Mouse (Mus musculus): ENCODE data around the gene Ksr1.

Gene Ksr1

GRCm38 (mm10) chr11:79066191-79066530 is 80.0 kb downstream of the Ksr1 start:
- no peak for DNase-seq (ENCODE audit: low spot score in 2 of 2)

GRCm38 (mm10) chr11:79065463-79066190 is 80.6 kb downstream of the Ksr1 start:
- DNase-seq (ENCODE audit: low spot score in 2 of 2), result no peak

GRCm38 (mm10) chr11:79064311-79064710 is 81.9 kb downstream of the Ksr1 start:
- no peak for DNase-seq (ENCODE audit: low spot score in 2 of 2)

GRCm38 (mm10) chr11:79063616-79064015 is 82.6 kb downstream of the Ksr1 start:
- no peak for DNase-seq (ENCODE audit: low spot score in 2 of 2)

- no peak for DNase-seq (ENCODE audit: low spot score in 2 of 2)
Measured at GRCm38 (mm10) chr11:79062897-79063296, 83.3 kb downstream of the Ksr1 start.

- DNase-seq (ENCODE audit: low spot score in 2 of 2), result no peak
Measured at GRCm38 (mm10) chr11:79061839-79062238, 84.4 kb downstream of the Ksr1 start.

GRCm38 (mm10) chr11:79059850-79060249 is 86.4 kb downstream of the Ksr1 start:
- no peak for DNase-seq (ENCODE audit: low spot score in 2 of 2)

GRCm38 (mm10) chr11:79059062-79059461 is 87.1 kb downstream of the Ksr1 start:
- no peak for DNase-seq (ENCODE audit: low spot score in 2 of 2)

GRCm38 (mm10) chr11:79058610-79059009 is 87.6 kb downstream of the Ksr1 start:
- no peak for DNase-seq (ENCODE audit: low spot score in 2 of 2)

GRCm38 (mm10) chr11:79057809-79058208 is 88.4 kb downstream of the Ksr1 start:
- DNase-seq (ENCODE audit: low spot score in 2 of 2), result no peak

GRCm38 (mm10) chr11:79056891-79057290 is 89.3 kb downstream of the Ksr1 start:
- DNase-seq (ENCODE audit: low spot score in 2 of 2), result no peak

GRCm38 (mm10) chr11:79056027-79056426 is 90.2 kb downstream of the Ksr1 start:
- no peak for DNase-seq (ENCODE audit: low spot score in 2 of 2)

GRCm38 (mm10) chr11:79055161-79055560 is 91.0 kb downstream of the Ksr1 start:
- no peak for DNase-seq (ENCODE audit: low spot score in 2 of 2)

- DNase-seq (ENCODE audit: low spot score in 2 of 2), result no peak
Measured at GRCm38 (mm10) chr11:79054161-79055152, 91.8 kb downstream of the Ksr1 start.

- DNase-seq (ENCODE audit: low spot score in 2 of 2), result no peak
Measured at GRCm38 (mm10) chr11:79053437-79053836, 92.8 kb downstream of the Ksr1 start.

GRCm38 (mm10) chr11:79052769-79053168 is 93.4 kb downstream of the Ksr1 start:
- DNase-seq (ENCODE audit: low spot score in 2 of 2), result no peak

GRCm38 (mm10) chr11:79051522-79051921 is 94.7 kb downstream of the Ksr1 start:
- DNase-seq (ENCODE audit: low spot score in 2 of 2), result no peak

- DNase-seq (ENCODE audit: low spot score in 2 of 2), result no peak
Measured at GRCm38 (mm10) chr11:79050781-79051507, 95.3 kb downstream of the Ksr1 start.

- DNase-seq (ENCODE audit: low spot score in 2 of 2), result no peak
Measured at GRCm38 (mm10) chr11:79048906-79049305, 97.3 kb downstream of the Ksr1 start.

- DNase-seq (ENCODE audit: low spot score in 2 of 2), result no peak
Measured at GRCm38 (mm10) chr11:79047180-79047727, 99.0 kb downstream of the Ksr1 start.

- DNase-seq (ENCODE audit: low spot score in 2 of 2), result no peak
Measured at GRCm38 (mm10) chr11:79046561-79047155, 99.5 kb downstream of the Ksr1 start.

All from thymus, postnatal 10 days (tissue).